Mouse (Mus musculus) 3134 (cell line): ENCODE measurements around the gene Mpped1.

ENCODE experiments used
- DNase-seq: peaks from one replicate; pipeline ENCODE4 v3.0.0-alpha.2; 2011; ENCODE audit warnings: low spot score; ENCODE audit not compliant: insufficient read length; ENCODE audit errors: extremely low read depth

Gene Mpped1

DNA sequence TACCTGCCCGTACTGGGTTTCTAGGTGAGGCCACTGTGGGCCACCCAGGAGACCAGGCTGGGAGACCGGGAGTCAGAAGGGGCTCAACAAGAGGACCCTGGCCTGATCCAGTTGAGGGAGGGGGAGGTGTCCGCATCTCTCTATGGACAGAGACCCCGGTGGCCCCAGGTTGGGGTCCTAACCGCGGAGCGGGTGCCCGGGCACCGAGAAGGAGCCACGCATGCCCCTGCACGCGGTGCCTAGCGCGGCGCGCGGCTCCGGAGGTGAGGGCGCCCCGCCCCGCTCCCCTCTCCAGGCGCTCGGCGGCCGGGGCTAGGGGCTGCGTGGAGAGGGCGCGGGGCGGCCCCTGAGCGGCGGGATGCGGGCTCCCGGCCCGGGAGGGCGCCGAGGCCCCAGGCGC, at the start of gene Mpped1:
Mpped1 (plus strand) TSS at position 81 of the 400 bp plus-strand sequence.
- DNase-seq: no peak

DNA sequence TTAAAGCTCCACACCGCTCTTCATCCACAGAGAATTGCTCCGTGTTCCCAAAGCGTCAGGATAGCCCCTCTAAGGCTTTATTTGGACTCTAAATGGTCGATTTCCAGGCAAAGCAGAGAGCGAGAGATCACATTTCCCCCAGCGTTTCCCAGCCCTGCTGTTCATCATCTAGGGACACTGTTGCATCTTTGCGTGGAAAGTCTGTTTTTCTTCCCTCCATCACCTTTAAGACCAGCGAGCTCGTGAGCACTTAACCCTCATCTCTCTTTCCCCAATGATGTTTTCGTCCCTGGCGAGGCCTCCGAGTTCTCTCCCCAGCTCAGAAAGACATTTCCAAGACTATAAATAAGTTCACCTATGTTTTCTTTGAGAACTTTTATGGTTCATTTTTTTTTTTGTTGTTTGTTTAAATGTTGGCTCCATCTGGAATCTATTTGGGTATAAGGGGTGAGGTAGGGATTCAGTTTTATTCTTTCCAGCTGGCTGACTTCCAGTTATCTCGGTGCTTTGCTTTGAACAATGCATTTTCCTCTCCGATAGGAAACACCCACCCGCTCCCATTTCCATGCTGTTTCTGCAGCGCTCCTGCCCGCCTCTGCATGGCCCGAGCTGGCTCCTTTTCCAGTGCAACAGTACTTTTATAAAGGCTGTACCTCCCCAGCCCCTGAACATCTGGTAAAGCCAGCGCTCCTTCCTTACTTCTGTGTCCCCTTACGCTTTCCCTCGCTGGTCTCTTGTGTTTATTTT, 38.4 kb upstream of the Mpped1 start:
- no peak for DNase-seq

DNA sequence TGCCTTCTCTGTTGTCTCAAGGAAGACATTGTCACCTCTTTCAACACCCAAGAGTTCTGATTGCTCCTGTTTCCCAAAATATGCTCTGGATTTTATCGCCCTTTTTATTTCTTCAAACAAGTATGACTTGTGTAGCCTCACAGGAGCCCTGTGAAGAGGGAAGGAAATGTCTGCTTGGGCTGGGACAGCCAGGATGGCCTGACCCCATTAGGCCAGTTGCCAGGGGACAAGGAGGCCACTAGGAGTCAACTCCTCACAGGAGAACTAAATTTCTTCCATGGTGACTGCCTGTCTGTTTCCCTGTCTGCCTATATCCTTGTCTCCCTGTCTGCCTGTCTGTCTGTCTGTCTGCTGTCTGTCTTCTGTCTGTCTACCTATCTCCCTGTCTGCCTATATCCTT, 37.2 kb upstream of the Mpped1 start:
- DNase-seq: no peak

DNA sequence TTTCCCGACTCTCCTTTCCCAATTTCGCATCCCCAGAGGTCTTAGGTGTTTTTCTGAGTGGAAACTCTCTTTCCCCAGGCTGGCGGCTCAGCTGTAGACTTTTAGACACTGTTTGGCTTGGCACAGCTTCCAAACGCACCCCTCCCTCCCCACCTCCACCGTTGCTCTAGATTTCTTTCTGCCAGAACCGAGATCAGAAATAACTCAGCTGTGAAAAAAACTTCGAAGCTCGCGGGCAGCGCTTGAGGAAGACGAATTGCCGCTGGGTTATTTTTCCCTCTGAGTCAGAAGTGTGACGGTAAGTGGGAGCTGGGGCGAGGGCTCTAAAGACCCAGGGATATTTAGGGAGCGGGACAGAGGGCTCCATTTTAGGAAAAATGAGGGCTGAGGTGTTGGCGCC, 33.0 kb upstream of the Mpped1 start:
- no peak for DNase-seq

DNA sequence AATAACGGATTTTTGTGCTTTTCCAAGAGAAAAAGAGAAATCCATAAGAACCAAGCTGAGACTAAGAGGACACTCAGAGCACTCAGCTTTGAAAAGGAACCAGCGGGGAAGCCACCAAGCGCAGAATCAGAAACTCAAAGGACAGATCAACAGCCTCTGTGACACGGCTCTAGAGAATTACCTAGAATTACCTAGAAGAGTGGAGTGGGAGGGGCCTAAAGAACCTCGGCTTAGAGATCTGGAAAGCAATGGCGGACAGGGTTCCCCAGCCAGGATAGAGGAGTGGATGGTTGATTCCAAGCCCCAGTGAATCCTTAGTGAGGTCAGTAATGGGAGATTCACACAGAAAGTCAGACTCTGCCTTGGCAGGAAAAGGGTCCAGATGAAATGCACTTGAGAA, 30.3 kb upstream of the Mpped1 start:
- DNase-seq: no peak

DNA sequence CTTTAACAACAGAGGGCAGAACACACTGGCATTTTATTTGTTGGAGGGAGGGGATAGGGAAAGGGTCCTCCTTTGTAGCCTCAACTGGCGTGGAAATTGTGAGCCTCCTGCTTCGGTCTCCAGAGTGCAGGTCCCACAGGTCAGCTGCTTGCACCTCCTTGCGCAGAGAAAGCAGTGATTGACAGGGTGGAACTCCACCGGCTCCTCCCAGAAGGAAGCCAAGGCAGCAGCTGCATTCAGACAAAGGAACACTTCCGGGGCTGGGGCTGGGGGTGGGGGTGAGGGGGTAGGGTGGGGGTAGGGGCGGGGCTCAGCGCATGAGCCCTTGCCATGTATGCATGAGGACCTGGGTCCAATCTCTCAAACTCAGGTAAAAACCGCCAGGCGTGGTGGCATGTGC, 29.8 kb upstream of the Mpped1 start:
- DNase-seq: no peak

DNA sequence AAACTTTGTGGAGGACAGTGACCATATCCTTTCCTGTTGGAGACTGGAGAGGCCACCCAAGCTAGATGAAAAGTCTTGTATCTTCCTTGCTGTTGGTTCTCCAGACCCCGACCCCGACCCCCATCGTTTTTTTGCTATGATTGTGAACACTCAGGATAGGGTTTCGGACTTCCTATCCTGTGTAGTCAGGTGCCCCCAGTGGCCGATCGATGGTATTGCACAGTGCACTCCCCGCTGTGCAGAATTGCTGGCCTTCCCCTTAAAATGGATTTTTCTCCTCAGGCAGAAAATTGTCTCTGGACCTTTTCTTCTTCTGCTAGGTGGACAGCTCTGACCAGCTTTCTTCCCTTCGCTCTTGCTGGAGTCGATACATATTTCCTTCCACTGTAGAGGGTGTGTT, 22.5 kb upstream of the Mpped1 start:
- DNase-seq: no peak

DNA sequence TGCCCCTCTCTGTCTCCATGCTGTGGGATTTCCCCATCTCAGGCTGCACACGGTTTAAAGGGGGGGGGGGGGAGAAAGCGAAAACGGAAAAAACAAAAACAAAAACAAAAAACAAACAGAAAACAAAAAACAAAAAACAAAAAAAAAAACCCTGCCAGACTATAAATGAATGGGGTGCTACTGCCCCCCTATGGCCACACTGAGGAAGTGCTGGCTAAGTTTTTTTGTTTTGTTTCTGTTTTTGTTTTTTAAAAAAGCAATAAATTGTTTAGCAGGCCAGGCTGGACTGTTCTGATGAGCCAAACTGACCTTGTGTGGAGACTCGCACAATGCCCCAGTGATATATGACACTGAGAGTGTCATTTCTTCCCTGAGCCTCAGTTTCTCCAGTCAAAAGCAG, 20.3 kb upstream of the Mpped1 start:
- no peak for DNase-seq

DNA sequence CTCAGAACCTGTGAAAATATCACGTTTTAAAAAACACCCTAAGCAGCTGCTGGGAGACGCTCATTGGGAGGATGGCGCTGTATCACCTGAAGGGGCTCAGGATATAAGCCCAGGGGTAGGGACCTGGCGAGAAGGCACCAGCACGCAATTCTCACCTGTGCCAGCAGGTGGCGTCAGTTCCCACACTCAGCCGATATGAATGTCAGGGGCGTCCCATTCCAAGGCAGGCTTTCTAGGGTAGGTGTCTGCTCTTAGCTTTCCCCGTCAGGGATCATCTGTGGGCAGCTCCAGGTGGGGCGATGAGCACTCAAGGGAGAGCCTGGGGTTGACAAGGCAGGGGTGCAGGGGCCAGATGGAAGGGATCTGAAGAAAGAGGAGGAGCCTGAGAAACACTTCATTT, 18.6 kb upstream of the Mpped1 start:
- DNase-seq: no peak

DNA sequence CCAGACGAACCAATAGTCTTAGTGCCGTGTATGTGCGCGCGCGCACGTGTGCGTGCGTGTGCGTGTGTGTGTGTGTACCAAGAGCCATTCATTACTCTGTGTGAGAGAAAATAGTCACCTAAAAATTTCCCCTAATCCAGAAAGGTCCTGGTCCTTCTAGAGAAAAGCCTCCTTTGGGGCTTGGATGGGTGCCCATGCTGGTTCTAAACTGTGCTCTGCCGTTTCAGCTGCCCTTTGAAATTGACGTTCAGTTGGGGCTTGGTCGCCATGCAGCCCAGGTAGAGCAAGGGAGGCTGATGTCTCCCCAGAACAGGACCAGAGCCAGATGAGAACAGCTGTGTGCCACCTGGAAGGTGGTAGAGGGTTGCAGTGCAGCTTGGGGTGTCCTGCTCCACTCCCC, 17.8 kb upstream of the Mpped1 start:
- DNase-seq: no peak

DNA sequence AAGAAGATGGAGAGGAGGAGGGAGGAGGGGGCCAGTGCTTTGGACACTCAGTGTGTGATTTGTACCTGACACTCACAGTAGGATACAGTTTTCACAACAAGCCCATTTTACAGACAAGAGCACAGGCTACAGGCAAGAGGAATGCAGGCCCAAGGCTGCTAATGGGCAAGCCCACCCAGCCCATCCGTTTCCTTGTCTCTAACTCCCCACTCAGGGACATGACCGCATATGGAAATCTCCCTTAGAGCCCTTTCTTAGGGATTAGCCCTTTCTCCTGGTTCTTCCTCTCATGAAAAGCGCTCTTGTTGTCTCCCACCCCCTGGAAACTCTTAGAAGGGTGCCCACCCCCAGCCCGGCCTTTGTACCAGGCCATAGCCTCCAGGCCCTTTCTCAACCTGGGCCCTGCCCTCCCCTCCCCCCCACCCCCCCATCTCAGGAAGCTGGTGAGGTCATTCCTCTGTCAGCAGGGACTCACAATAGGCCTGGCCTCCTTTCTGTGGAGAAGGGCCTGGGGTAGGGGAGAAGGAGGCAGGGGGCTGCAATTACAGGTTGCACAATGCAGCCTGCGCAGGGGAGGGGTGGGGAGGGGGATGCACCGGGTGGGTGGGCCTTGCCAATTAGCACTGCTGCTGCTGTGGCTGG, 13.8 kb upstream of the Mpped1 start:
- DNase-seq: no peak

DNA sequence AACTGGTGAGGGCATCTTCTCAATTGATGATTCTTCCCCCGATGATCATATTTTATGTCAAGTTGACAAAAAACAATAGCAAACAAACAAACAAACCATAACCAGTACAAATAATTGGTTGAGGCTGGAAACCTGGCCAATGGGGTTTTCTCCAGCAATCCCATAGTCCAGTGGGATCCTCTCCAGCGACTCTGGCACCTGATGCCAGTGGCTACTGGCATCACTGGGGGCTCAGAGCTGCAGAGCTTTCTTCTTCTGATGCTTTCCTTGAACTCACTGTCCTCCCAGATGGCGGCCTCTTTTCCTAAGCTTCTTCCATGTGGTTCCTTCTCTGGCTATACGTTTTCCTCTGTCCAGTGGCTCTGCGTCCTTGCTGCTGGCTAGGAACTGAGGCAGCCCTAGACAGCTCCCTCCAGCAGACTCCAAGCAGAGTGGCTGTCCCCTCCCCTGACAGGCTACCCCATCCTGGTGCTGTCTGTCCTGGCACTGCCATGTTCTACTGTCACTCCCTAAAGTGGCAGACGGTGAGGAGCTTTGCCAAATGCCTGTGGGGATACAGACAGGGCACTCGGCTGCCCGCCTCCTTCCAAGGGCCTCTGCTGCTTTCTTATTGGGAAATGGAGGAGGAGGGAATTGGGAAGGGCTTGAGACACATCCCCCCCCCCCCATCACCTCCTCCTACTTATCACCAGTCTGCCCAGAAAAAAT, 7.8 kb upstream of the Mpped1 start:
- DNase-seq: no peak

DNA sequence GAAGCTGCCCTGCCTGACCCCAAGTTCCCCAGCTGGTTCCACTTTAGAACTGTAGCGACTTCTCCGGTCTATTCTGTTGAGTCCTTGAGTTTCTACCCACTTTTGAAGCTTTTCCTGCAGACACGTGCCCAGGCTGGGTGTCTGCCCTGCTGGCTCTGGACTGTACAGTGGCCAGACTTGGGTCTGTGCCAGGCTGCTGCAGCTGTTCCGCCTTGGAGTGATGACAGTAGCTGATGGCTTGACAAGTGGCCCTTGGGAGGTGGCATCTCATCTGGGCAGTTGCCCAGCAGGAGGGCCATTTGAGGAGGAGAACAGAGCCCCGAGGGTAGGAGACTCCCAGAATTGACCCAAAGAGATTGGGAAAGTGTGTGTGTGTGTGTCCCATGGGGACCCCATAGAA, 6.8 kb upstream of the Mpped1 start:
- no peak for DNase-seq

DNA sequence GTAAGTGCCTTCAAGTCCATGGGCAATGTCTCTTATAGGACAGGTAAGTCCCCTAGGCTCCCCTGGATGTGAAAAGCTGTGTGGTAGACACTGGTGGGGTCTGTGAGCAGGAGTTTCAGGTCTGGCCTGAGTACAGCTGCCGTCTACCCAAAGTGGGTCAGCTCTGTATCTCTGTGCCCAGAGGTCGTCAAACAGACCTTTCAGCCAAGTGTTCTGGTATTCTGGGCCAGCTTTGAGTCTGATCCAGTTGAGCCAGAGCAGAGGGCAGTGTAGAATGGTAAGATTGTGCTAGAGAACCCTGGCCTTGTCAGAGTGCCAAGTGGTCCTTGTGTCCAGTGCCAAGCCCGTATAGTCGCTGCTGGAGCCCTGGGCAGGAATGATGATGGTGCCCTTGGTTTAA, 6.3 kb upstream of the Mpped1 start:
- no peak for DNase-seq

DNA sequence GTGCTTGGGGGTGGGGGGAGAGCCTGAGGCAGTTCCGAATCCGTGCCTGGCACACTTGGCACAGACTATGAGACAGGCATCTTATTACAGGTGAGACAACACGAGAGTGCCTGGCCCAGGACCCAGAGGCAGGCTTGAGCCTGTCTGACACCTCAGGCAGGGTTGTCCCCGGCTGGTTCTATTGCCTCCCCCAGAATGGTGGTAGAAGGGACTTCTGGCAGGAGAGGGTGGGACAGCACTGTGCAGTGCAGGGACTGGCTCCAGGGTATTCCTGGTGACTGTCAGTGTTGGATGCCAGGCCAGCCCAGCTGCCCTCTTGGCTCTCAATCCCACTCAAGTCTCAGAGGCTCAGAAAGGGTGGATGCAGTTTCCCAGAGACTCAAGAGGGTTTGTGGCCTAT, 4.3 kb upstream of the Mpped1 start:
- DNase-seq: no peak

DNA sequence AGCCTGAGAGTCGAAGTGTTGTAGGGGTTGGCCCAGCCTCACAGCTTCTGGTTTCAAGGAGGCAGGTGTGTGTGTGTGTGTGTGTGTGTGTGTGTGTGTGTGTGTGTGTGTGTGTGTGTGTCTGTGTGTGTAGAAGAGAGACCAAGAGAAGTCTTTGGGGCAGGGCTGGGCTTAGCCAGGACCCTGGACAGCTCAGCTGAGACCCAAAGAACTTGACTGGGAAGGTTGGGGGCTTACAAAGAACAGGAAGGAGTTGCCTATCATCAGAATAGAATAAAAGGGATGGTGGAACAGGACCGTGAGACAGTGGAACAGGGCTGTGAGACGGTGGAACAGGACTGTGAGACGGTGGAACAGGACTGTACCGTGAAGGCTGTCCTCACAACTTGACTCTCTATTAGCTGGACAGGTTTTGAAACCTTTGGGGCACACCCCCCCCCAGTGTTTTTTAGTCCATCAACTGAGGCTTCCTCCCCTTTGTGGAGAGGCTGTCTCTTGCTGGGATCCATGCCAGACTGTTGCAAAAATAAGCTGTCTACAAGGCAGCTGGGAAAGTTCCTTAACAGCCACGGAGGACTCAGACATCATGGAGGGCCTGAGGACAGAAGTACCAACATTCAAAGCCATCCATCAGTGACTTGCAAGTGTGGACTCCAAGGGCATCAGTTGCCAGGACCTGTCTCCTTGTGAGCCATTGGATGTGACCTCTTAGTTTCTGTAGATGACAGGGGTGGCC, 2.8 kb upstream of the Mpped1 start:
- no peak for DNase-seq

DNA sequence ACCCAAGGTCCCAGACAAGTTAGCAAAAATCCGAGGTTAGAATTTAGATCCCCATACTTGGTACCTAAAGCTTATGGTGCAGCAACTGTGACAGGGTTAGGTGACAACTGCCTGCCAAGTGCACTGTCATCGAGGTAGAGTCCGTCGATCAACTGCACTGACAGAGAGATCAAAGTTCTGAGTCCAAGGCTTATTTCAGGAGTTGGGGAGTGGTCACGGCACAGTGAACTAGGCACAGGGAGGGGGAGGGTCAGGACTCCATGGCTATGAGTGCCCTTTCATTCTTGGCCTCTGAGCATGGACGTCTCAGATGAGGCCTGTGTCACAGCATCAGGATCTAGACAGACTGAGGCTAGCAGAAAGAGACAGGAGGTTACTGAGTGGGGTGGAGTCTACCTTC, 1.8 kb upstream of the Mpped1 start:
- no peak for DNase-seq

DNA sequence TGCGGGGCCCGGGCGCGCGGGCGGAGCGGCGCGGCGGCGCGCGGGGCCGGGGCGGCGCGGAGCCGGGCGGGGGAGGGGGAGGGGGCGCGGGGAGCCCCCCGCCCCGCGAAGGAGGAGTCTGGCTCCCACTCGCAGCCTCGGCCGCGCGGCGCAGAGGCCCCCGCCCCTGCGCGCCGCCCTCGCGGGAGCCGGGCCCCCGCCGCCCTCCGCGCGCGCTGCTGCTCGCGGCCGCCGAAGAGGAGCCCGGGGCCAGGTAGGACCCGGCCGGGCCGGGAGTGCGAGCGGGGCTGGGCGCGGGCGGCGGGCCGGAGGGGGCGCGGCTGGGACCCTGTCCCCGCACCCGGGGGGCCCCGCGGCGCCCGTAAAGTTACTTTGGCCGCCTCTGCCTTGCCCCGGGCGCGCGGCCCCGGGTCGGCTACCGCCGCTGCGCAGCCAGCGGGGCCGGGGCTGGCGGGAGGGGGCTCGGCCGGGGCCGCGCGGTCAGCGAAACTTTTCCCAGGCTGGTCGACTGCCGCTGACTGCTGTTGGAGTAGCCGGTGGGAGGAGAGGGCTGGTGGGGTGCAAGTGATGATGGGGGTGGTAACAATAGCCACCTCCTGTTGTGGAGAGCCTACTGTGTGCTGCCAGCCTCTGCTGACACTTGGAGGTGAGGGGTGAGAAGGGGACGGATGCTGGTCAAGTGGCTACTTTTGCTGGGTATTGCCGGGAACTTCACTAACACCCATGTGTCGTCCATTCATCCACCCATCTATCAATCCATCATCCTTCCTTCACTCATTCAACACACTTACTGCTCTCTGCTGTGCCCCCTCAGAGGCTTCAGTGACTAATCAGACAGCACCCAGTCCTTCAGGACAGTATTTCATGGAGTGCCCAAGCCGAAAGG, 831 bp downstream of the Mpped1 start:
- DNase-seq: no peak

DNA sequence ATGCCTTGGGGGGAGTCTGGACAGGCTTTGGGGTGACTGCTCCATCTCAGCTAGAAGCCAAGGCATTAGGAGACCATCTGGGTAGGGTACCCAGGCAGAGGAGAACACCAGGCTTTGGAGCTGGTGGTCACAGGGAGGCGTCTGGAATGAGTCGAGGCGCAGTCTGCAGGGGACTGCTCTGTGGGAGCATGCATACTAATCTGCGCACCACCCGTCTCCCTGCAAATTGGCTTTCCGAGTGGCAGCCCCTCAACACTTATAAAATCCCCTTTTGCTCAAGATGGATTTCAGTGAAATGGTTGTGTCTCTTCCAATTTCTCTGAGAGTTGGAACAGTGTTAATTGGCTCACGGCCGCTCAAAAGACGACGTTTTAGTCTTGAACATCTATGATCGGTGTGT, 2.0 kb downstream of the Mpped1 start:
- no peak for DNase-seq

DNA sequence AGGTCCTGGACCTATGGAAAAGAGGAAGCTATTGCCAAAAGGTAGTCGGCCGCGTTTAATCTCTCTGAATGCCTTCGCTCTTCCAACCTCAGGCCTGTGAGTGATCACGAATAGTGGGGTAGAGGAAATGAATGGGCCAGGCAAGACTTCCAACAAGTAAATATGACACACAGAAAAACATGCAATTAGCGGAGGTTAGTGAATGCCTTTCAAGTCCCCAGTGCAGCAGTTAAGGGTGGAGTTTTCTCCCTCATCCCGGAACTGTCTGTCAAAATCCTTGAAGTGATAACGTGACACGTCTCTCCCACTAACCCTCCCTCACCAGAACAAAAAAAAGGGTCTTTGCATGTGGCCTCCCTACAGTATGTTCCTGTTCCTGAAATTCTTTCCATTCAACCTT, 3.0 kb downstream of the Mpped1 start:
- no peak for DNase-seq
